Mouse (Mus musculus): ENCODE results near the gene Ap3s2. TPM values are rescaled to one million over a fixed set of nuclear protein-coding genes. Genes with fewer than 3 reads are reported as not detected.

Gene Ap3s2
- total RNA-seq, 1 experiment: 11.0 TPM

GRCm38 (mm10) chr7:79847456-79848451, 72.7 kb downstream of the Ap3s2 start:
- peaks cover 0 to 3% of the 10 kb centered on the region in 2 experiments; a peak in 1 of 4 replicates for H3K4me1 ChIP-seq (ENCODE audit: control insufficient read depth in 2 of 2, insufficient read depth in 2 of 2, low read length in 2 of 2, poor library complexity in 1 of 2)
- H3K9me3 ChIP-seq (ENCODE audit: control insufficient read depth, insufficient read depth, low read depth, low read length): no peaks in the 10 kb centered on the region
- DNase-seq (ENCODE audit: low read depth, low spot score): no peak
- in situ Hi-C loops (cut with MboI; ENCODE audit: low sequenced_read_pairs in 2 of 2, unreplicated experiment in 2 of 2): no loop called here
- H3K4me3 ChIP-seq (ENCODE audit: insufficient read depth in 1 of 2, low read depth in 1 of 2, low read length in 2 of 2, poor library complexity in 1 of 2, severe bottlenecking in 1 of 2): peak overlapping the region; percentile 70 to 80
- H3K36me3 ChIP-seq (ENCODE audit: control insufficient read depth, insufficient read depth, low read length, poor library complexity, severe bottlenecking): no peaks in the 10 kb centered on the region
- peak overlapping the region; percentile 74 for H3K9ac ChIP-seq (ENCODE audit: insufficient read depth, low read depth, low read length, poor library complexity, severe bottlenecking)
- no peak overlapping the region for H3K27ac ChIP-seq (ENCODE audit: insufficient read depth, low read depth, low read length, poor library complexity, severe bottlenecking)
- no peak for TF ChIP-seq ZC3H11A (IDR thresholded peaks at IDR 0.05; ENCODE audit: borderline replicate concordance, low read depth, low read length)
- TF ChIP-seq CHD2 (IDR thresholded peaks at IDR 0.05; ENCODE audit: low read depth, low read length): no peak
- no peak for TF ChIP-seq MAFK (IDR thresholded peaks at IDR 0.05; ENCODE audit: insufficient read depth, low read depth, low read length)
- TF ChIP-seq ZNF384 (IDR thresholded peaks at IDR 0.05; ENCODE audit: low read depth, low read length): no peak
- no peak for TF ChIP-seq HCFC1 (IDR thresholded peaks at IDR 0.05; ENCODE audit: borderline replicate concordance, insufficient read depth, low read length)

GRCm38 (mm10) chr7:79846342-79846741, 74.1 kb downstream of the Ap3s2 start:
- Histone ChIP-seq H3K4me3 (ENCODE audit: insufficient read depth in 1 of 2, low read depth in 1 of 2, low read length in 2 of 2, poor library complexity in 1 of 2, severe bottlenecking in 1 of 2) (no peak overlapping the region), H3K36me3 (ENCODE audit: control insufficient read depth, insufficient read depth, low read length, poor library complexity, severe bottlenecking) (peaks cover 4% of the 10 kb centered on the region; the same call in 1 of the 2 replicates), H3K9me3 (ENCODE audit: control insufficient read depth, insufficient read depth, low read depth, low read length) (no peaks in the 10 kb centered on the region), H3K27ac (ENCODE audit: insufficient read depth, low read depth, low read length, poor library complexity, severe bottlenecking) (no peak overlapping the region), H3K9ac (ENCODE audit: insufficient read depth, low read depth, low read length, poor library complexity, severe bottlenecking) (no peak overlapping the region), H3K4me1 (ENCODE audit: control insufficient read depth in 2 of 2, insufficient read depth in 2 of 2, low read length in 2 of 2, poor library complexity in 1 of 2) (peaks cover 0 to 3% of the 10 kb centered on the region in 2 experiments; a peak in 1 of 4 replicates)
- TF ChIP-seq CHD2 (IDR thresholded peaks at IDR 0.05; ENCODE audit: low read depth, low read length) (no peak), ZC3H11A (IDR thresholded peaks at IDR 0.05; ENCODE audit: borderline replicate concordance, low read depth, low read length) (no peak), HCFC1 (IDR thresholded peaks at IDR 0.05; ENCODE audit: borderline replicate concordance, insufficient read depth, low read length) (no peak)
- in situ Hi-C loops (cut with MboI; ENCODE audit: low sequenced_read_pairs in 2 of 2, unreplicated experiment in 2 of 2): no loop called here
- DNase-seq (ENCODE audit: low read depth, low spot score): no peak

DNA sequence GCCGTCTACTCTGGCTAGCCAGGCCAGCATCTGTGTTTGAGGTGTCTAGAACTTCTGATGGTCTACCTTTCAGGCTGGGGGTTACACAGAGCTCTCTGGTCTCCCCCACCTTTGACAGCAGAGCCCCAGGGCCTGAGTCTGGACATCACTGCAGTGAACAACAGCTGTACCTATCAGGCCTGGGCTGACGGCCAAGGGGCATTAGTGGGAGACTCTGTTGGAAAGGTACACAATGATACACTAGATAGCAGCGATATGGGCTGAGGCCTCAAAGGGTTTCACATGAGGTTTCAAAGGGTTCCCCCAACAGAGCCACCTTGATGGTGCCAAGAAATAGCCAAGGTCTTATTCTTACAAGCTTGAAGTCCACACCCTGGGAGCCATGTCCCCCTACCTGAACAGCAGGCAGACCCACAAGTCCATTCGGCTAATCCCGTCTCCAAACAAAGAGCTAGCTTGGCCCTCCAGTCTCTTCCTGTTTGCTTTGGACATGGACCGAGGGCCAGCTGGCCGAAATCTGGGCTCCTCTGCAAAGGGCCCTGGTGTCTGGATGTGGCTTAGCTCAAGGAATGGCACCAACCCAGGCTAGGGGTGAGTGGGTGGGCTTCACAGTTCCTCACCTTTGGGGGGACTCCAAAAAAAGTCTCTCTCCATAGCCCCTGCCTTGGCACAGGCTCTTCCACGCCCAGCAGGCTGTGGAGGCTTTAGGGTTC, 76.2 kb downstream of the Ap3s2 start:
- no peaks in the 10 kb centered on the region for H3K9me3 ChIP-seq (ENCODE audit: control insufficient read depth, insufficient read depth, low read depth, low read length)
- H3K9ac ChIP-seq (ENCODE audit: insufficient read depth, low read depth, low read length, poor library complexity, severe bottlenecking): no peak overlapping the region
- TF ChIP-seq HCFC1 (IDR thresholded peaks at IDR 0.05; ENCODE audit: borderline replicate concordance, insufficient read depth, low read length): no peak
- no peak for TF ChIP-seq MAFK (IDR thresholded peaks at IDR 0.05; ENCODE audit: insufficient read depth, low read depth, low read length)
- no peak for TF ChIP-seq ZC3H11A (IDR thresholded peaks at IDR 0.05; ENCODE audit: borderline replicate concordance, low read depth, low read length)
- H3K27ac ChIP-seq (ENCODE audit: insufficient read depth, low read depth, low read length, poor library complexity, severe bottlenecking): no peak overlapping the region
- H3K36me3 ChIP-seq (ENCODE audit: control insufficient read depth, insufficient read depth, low read length, poor library complexity, severe bottlenecking): peaks cover 4% of the 10 kb centered on the region; the same call in 1 of the 2 replicates
- 0 out of 4 replicates have a peak, but pooled peaks cover 0 to under 1% of the 10 kb centered on the region in 2 experiments for H3K4me1 ChIP-seq (ENCODE audit: control insufficient read depth in 2 of 2, insufficient read depth in 2 of 2, low read length in 2 of 2, poor library complexity in 1 of 2)
- in situ Hi-C loops (cut with MboI; ENCODE audit: low sequenced_read_pairs in 2 of 2, unreplicated experiment in 2 of 2): no loop called here
- no peak for DNase-seq (ENCODE audit: low read depth, low spot score)
- H3K4me3 ChIP-seq (ENCODE audit: insufficient read depth in 1 of 2, low read depth in 1 of 2, low read length in 2 of 2, poor library complexity in 1 of 2, severe bottlenecking in 1 of 2): no peak overlapping the region

- TF ChIP-seq CHD2 (IDR thresholded peaks at IDR 0.05; ENCODE audit: low read depth, low read length) (no peak), MAFK (IDR thresholded peaks at IDR 0.05; ENCODE audit: insufficient read depth, low read depth, low read length) (no peak), ZNF384 (IDR thresholded peaks at IDR 0.05; ENCODE audit: low read depth, low read length) (no peak)
- in situ Hi-C loops (cut with MboI; ENCODE audit: low sequenced_read_pairs in 2 of 2, unreplicated experiment in 2 of 2): no loop called here
- H3K9ac ChIP-seq (ENCODE audit: insufficient read depth, low read depth, low read length, poor library complexity, severe bottlenecking): no peak overlapping the region
Measured at GRCm38 (mm10) chr7:79842163-79842562, 78.3 kb downstream of the Ap3s2 start.

More at GRCm38 (mm10) chr7:79842163-79842562, 78.3 kb downstream of the Ap3s2 start:
- Histone ChIP-seq H3K9me3 (ENCODE audit: control insufficient read depth, insufficient read depth, low read depth, low read length) (no peaks in the 10 kb centered on the region), H3K4me1 (ENCODE audit: control insufficient read depth in 2 of 2, insufficient read depth in 2 of 2, low read length in 2 of 2, poor library complexity in 1 of 2) (no peaks in the 10 kb centered on the region), H3K27ac (ENCODE audit: insufficient read depth, low read depth, low read length, poor library complexity, severe bottlenecking) (no peak overlapping the region), H3K36me3 (ENCODE audit: control insufficient read depth, insufficient read depth, low read length, poor library complexity, severe bottlenecking) (peaks cover 4% of the 10 kb centered on the region; the same call in 1 of the 2 replicates), H3K4me3 (ENCODE audit: insufficient read depth in 1 of 2, low read depth in 1 of 2, low read length in 2 of 2, poor library complexity in 1 of 2, severe bottlenecking in 1 of 2) (no peak overlapping the region)
- DNase-seq (ENCODE audit: low read depth, low spot score): no peak
